Mouse (Mus musculus) liver, embryonic 14.5 days (tissue): ENCODE data around the gene Dag1. TPM values are rescaled to one million over a fixed set of nuclear protein-coding genes. Genes with fewer than 3 reads are reported as not detected.

Experiments
- ATAC-seq: fragments of 200-750 bp; cut with Nextera tagmentation; 2 replicates; pipeline ENCODE4 v1.8.0; 2017; ENCODE audit warnings: moderate number of reproducible peaks, mild to moderate bottlenecking, moderate library complexity; ENCODE audit not compliant: insufficient read depth
- DNase-seq, 3 experiments: peaks; one replicate each; pipeline ENCODE4 v3.0.0-alpha.2; 2012 to 2013; ENCODE audit warnings: low read depth in 3 of 3, low spot score in 3 of 3
- H3K27ac ChIP-seq: fragments of 300-500 bp; sonication (generic); 2 replicates; pipeline ENCODE4 v1.5.1; 2014; ENCODE audit warnings: moderate library complexity, mild to moderate bottlenecking, control low read depth, inconsistent platforms
- H3K27me3 ChIP-seq: fragments of 300-500 bp; sonication (generic); 2 replicates; pipeline ENCODE4 v1.6.1; 2014; ENCODE audit warnings: mild to moderate bottlenecking, low read length, moderate library complexity; ENCODE audit not compliant: control insufficient read depth, insufficient read depth
- H3K36me3 ChIP-seq: fragments of 300-500 bp; sonication (generic); replicated peaks from 2 replicates; pipeline ENCODE4 v1.6.1; 2014; ENCODE audit warnings: low read depth; ENCODE audit not compliant: control insufficient read depth, insufficient read depth
- H3K4me1 ChIP-seq, 2 experiments: fragments of 200-500 bp in 1 of 2; fragments of 300-500 bp in 1 of 2; sonication (generic) in 1 of 2; replicated peaks; 2 replicates each; pipeline ENCODE4 v1.6.1; 2012 to 2014; ENCODE audit warnings: antibody characterized with exemption in 1 of 2, inconsistent platforms in 1 of 2, low read length in 1 of 2; ENCODE audit not compliant: control insufficient read depth in 2 of 2, insufficient read depth in 2 of 2
- H3K4me2 ChIP-seq: fragments of 300-500 bp; sonication (generic); 2 replicates; pipeline ENCODE4 v1.6.1; 2014; ENCODE audit warnings: low read depth, mild to moderate bottlenecking, control low read depth, moderate library complexity
- H3K4me3 ChIP-seq, 2 experiments: fragments of 200-500 bp in 1 of 2; fragments of 300-500 bp in 1 of 2; sonication (generic) in 1 of 2; 2 replicates each; pipeline ENCODE4 v1.5.1; 2012 to 2014; ENCODE audit warnings: low read depth in 2 of 2, low read length in 2 of 2, mild to moderate bottlenecking in 2 of 2, control low read depth in 1 of 2, inconsistent platforms in 1 of 2, moderate library complexity in 1 of 2; ENCODE audit not compliant: insufficient read depth in 1 of 2
- H3K9ac ChIP-seq: fragments of 300-500 bp; sonication (generic); replicated peaks from 2 replicates; pipeline ENCODE4 v1.6.1; 2014; ENCODE audit warnings: mild to moderate bottlenecking, control low read depth, moderate library complexity
- H3K9me3 ChIP-seq: fragments of 300-500 bp; sonication (generic); 2 replicates; pipeline ENCODE4 v1.6.1; 2016; ENCODE audit warnings: low read length, mixed read lengths; ENCODE audit not compliant: control insufficient read depth
- CTCF ChIP-seq: IDR thresholded peaks from 2 replicates; pipeline ENCODE4 v1.5.1; 2016; ENCODE audit warnings: antibody characterized with exemption, low read depth, control low read depth
- EP300 ChIP-seq: IDR thresholded peaks from 2 replicates; pipeline ENCODE4 v1.6.1; 2016; ENCODE audit warnings: antibody characterized with exemption, low read depth
- WGBS: fragments of 180-500 bp; shearing (Covaris S2); extraction: QIAGEN DNeasy Blood & Tissue Kit; methylation state at CpG from one replicate; pipeline ENCODE4 v1.1.7; 2014; ENCODE audit not compliant: insufficient replicate concordance; 5-methylcytosine and 5-hydroxymethylcytosine counted together
- polyA plus RNA-seq, 2 experiments: library from polyadenylated mRNA; depleted of rRNA in 1 of 2; stranded (reverse) in 1 of 2; unstranded in 1 of 2; fragments of >200 nt; fragmentation: Nextera tagmentation in 1 of 2; extraction: Ambion mirVana in 1 of 2; gene quantifications; 2 replicates each; pipeline versions ENCODE4 v1.2.1 to v1.2.3; 2012 to 2014

The Dag1 gene
- polyA plus RNA-seq, 2 experiments = 5.3 to 12.0 TPM

- Histone ChIP-seq H3K36me3 (no peaks in the 10 kb centered on the region), H3K4me3 (peak within 1 kb of the TSS in 1 of 2 experiments; percentile 57; a peak in 2 of 4 replicates), H3K9ac (no peak within 1 kb of the TSS), H3K9me3 (no peaks in the 10 kb centered on the region), H3K4me1 (no peaks in the 10 kb centered on the region), H3K4me2 (peak within 1 kb of the TSS; percentile 71), H3K27me3 (peaks cover 43% of the 10 kb centered on the region), H3K27ac (no peak within 1 kb of the TSS)
- WGBS = 3% methylated on average over 75 of the region's 91 CpGs
- DNase-seq (no peak), ATAC-seq (no peak)
- TF ChIP-seq CTCF = no peak
- no peak for TF ChIP-seq EP300
Measured at GRCm38 (mm10) chr9:108189787-108190679, 73.7 kb downstream of the Dag1 start, which contains the start of gene Bsn. TSS of gene Bsn (minus strand) at chr9:108190384.

DNA sequence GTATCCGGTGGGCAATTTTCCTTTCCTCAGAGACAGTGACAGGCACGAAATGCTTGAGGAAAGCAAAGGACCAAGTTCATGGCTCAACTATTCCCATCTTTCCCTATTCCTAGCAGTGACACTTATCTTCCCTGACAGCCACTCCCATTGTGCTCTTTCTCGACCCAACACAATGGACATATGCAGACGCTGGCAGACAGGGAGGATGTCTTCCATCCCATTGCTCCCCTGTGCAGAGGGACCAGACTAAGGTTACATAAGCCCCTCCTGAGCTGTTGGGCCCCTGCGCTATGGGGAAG lies 74.3 kb downstream of the Dag1 start:
- Histone ChIP-seq H3K36me3 (no peaks in the 10 kb centered on the region), H3K27ac (no peak overlapping the region), H3K9me3 (no peaks in the 10 kb centered on the region), H3K4me1 (no peaks in the 10 kb centered on the region), H3K27me3 (peaks cover 43% of the 10 kb centered on the region), H3K4me3 (no peak overlapping the region), H3K4me2 (peak overlapping the region; percentile 71), H3K9ac (no peak overlapping the region)
- no peak for ATAC-seq
- TF ChIP-seq EP300 (no peak), CTCF (no peak)
- WGBS = 39% methylated on average over 5 of the region's 5 CpGs
- no peak for DNase-seq

DNA sequence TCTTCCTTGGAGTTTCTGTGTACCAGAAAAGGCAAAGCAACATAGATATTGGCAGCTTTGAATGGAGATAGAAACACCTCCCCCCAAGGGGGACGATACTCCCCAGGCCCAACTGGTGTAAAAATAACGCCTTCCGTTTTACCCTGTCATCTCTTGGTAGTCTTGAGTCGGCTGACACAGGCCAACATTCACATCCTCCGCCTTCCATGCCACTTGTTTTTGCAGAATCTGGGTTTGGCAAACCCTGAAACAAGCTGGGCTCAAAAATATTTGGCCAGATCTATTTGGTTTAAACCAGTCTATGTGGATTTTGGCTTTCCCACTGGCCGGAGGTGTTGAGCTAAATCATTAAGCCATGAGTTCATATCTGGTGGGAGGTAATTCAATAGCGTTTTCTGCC lies 74.7 kb downstream of the Dag1 start:
- TF ChIP-seq CTCF (no peak), EP300 (no peak)
- no peak for DNase-seq
- no peak for ATAC-seq
- Histone ChIP-seq H3K9ac (no peak overlapping the region), H3K9me3 (no peaks in the 10 kb centered on the region), H3K4me2 (no peak overlapping the region), H3K27me3 (peaks cover 43% of the 10 kb centered on the region), H3K36me3 (no peaks in the 10 kb centered on the region), H3K4me3 (no peak overlapping the region), H3K27ac (no peak overlapping the region), H3K4me1 (no peaks in the 10 kb centered on the region)
- 64% methylated on average over 7 of the region's 7 CpGs for WGBS

DNA sequence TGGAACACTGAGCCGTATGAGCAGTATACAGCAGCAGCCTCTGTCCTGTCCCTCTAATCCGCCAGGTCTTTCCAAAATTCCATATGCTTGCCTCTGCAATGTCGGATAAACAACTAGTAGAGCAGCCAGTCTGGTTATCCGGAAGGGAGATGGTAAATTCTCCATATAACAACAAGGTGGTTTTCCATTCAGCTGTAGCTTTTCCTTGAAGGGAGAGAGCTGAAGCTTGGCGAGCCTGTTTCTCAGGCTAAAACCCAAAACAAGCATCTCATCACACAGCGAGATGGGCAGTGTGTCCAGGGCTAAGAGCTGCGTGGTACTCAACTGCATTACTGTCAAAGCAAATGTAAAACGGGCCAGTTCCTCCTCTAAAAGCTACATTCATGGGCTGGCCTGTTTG lies 75.2 kb downstream of the Dag1 start:
- Histone ChIP-seq H3K27me3 (peaks cover 43% of the 10 kb centered on the region), H3K4me1 (no peaks in the 10 kb centered on the region), H3K4me2 (no peak overlapping the region), H3K4me3 (no peak overlapping the region), H3K27ac (no peak overlapping the region), H3K36me3 (no peaks in the 10 kb centered on the region), H3K9me3 (no peaks in the 10 kb centered on the region), H3K9ac (no peak overlapping the region)
- no peak for TF ChIP-seq EP300
- no peak for TF ChIP-seq CTCF
- WGBS = 59% methylated on average over 8 of the region's 8 CpGs
- ATAC-seq = no peak
- no peak for DNase-seq

GRCm38 (mm10) chr9:108187616-108188015 lies 76.1 kb downstream of the Dag1 start:
- 29% methylated on average over 6 of the region's 6 CpGs for WGBS
- Histone ChIP-seq H3K36me3 (no peaks in the 10 kb centered on the region), H3K9me3 (no peaks in the 10 kb centered on the region), H3K4me3 (no peak overlapping the region), H3K4me1 (no peaks in the 10 kb centered on the region), H3K27me3 (peaks cover 43% of the 10 kb centered on the region), H3K9ac (no peak overlapping the region), H3K27ac (no peak overlapping the region), H3K4me2 (no peak overlapping the region)
- TF ChIP-seq EP300 (no peak), CTCF (no peak)
- no peak for ATAC-seq
- DNase-seq = no peak
